Mouse (Mus musculus): Measurements from ENCODE around the gene Rcvrn.

DNA sequence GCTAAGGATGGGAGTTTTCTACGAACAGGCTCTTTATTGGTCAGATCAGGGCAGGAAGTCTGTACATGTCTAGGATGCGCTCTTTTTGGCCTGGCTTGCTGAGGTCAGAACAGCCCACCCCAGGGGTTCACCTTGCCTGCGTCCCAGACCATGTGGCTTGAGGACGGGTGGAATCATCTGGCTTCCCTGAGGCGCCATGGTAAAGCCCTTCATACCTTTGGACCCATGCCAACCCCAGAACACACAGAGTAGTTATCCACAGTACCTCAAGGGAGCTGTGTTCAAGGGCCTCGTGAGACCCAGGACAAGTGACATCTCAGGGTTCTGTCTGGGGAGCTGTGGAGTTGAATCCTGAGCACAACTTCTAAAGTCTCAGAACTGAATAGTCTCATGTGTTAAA lies 43.4 kb upstream of the Rcvrn start:
- TF ChIP-seq EP300 (optimal IDR thresholded peaks at IDR 0.05) (no peak), CTCF (IDR thresholded peaks at IDR 0.05; ENCODE audit: low read depth) (no peak)
